Comparison of ENCODE assay signal across 14 mouse cellular contexts in genomic region chr8:79389074-79389786, GRCm38 (mm10). TPM values are rescaled to one million over a fixed set of nuclear protein-coding genes. Genes with fewer than 3 reads are reported as not detected.
DNase-seq lines count a peak whose midpoint lies in the region; TF ChIP-seq lines count a peak whose summit lies in the region.
"Had no signal": no experiment of that assay in that cellular context is flagged by ENCODE, and none has a peak within 500 bp of the region (broad histone marks: within the 10 kb centered on the region; RNA-seq: fewer than 3 reads in every experiment).

No protein-coding gene starts in this region.

- peak overlapping the region; percentile 64 for H3K27ac ChIP-seq in gastrocnemius, adult 2 months
- H3K27ac ChIP-seq: hindbrain, embryonic 15.5 days; limb, embryonic 12.5 days had no signal

- TF ChIP-seq CTCF in gastrocnemius, adult 2 months (IDR thresholded peaks at IDR 0.05): no peak

- peak overlapping the region; percentile 57 for H3K4me3 ChIP-seq in gastrocnemius, adult 2 months
- H3K4me3 ChIP-seq: hindbrain, embryonic 15.5 days; limb, embryonic 12.5 days had no signal

- intact Hi-C loops in gastrocnemius, adult 2 months (cut with DNase I): no loop called here

- peak; percentile 54 for DNase-seq in gastrocnemius, adult 2 months
- no peak for DNase-seq in gastrocnemius, adult 18-20 months (ENCODE audit: low spot score)
- DNase-seq in adrenal gland, postnatal 14 days: peak; percentile 55
- peak; percentile 48 for DNase-seq in heart, postnatal 4 days
- DNase-seq in kidney, postnatal 36 days: peak; percentile 92 to 93
- no peak for DNase-seq in layer of hippocampus, postnatal 14 days (ENCODE audit: low spot score in 2 of 2)
- DNase-seq in thymus, adult 18-20 months: no peak
- no peak for DNase-seq in lung, postnatal 14 days
- DNase-seq: cerebellum, postnatal 14 days; gastrocnemius, postnatal 25 days; layer of hippocampus, adult 9-11 months; thymus, postnatal 14 days had no signal

RNA-seq across cellular contexts. Expression of gene Smad1, which starts 10.1 kb away (rescaled TPM):
- 1 to 10 TPM; 8.9 to 9.5 TPM for total RNA-seq in gastrocnemius, adult 2 months (2021)
- total RNA-seq in gastrocnemius, adult 18-20 months (2021): 10 to 100 TPM in 1 of 2 experiments, 1 to 10 TPM in 1; 8.9 to 10.6 TPM
- 30.6 and 42.4 TPM in 2 replicates for total RNA-seq in adrenal gland, postnatal 14 days (2021)
- 10 to 100 TPM; 34.6 to 36.7 TPM for total RNA-seq in heart, postnatal 4 days (2021)
- 10 to 100 TPM; 25.9 to 29.2 TPM for total RNA-seq in layer of hippocampus, postnatal 14 days (2021)

Comparison
In these comparisons a context has a peak if more than half of its experiments do, and no peak if none do; other contexts are left out.
1. DNase-seq: peak in gastrocnemius, adult 2 months (single experiment), adrenal gland, postnatal 14 days (single experiment), heart, postnatal 4 days (single experiment) and kidney, postnatal 36 days (2 of 2); none in gastrocnemius, adult 18-20 months (single experiment), layer of hippocampus, postnatal 14 days (0 of 2), thymus, adult 18-20 months (0 of 2) and lung, postnatal 14 days (single experiment).